Mouse (Mus musculus) midbrain, postnatal 0 days (tissue): Measurements from ENCODE around the gene Scin. TPM values are rescaled to one million over a fixed set of nuclear protein-coding genes. Genes with fewer than 3 reads are reported as not detected.

Experiments used
- ATAC-seq: fragments of 200-750 bp; cut with Nextera tagmentation; 2 replicates; pipeline ENCODE4 v1.8.0; 2017; ENCODE audit warnings: moderate number of reproducible peaks, mild to moderate bottlenecking, moderate TSS enrichment, moderate library complexity; ENCODE audit not compliant: low FRiP score
- DNase-seq: peaks from one replicate; pipeline ENCODE4 v3.0.0-alpha.2; 2015; ENCODE audit warnings: low spot score
- H3K27ac ChIP-seq: fragments of 300-500 bp; sonication (generic); 2 replicates; pipeline ENCODE4 v1.5.1; 2014; ENCODE audit warnings: low read depth, mild to moderate bottlenecking, low read length, mixed read lengths
- H3K27me3 ChIP-seq: fragments of 300-500 bp; sonication (generic); 2 replicates; pipeline ENCODE4 v1.6.1; 2014; ENCODE audit warnings: low read length, control low read depth, mixed read lengths; ENCODE audit not compliant: insufficient read depth
- H3K36me3 ChIP-seq: fragments of 300-500 bp; sonication (generic); 2 replicates; pipeline ENCODE4 v1.6.1; 2014; ENCODE audit warnings: low read length, control low read depth, mixed read lengths; ENCODE audit not compliant: insufficient read depth
- H3K4me1 ChIP-seq: fragments of 300-500 bp; sonication (generic); 2 replicates; pipeline ENCODE4 v1.6.1; 2014; ENCODE audit warnings: mild to moderate bottlenecking, control low read depth, antibody characterized with exemption, low read length, mixed read lengths; ENCODE audit not compliant: insufficient read depth
- H3K4me2 ChIP-seq: fragments of 300-500 bp; sonication (generic); 2 replicates; pipeline ENCODE4 v1.6.1; 2014; ENCODE audit warnings: low read depth, mild to moderate bottlenecking, low read length, mixed read lengths; ENCODE audit not compliant: poor library complexity, severe bottlenecking
- H3K4me3 ChIP-seq: fragments of 300-500 bp; sonication (generic); 2 replicates; pipeline ENCODE4 v1.5.1; 2014; ENCODE audit warnings: low read depth, mild to moderate bottlenecking, low read length, moderate library complexity
- H3K9ac ChIP-seq: fragments of 300-500 bp; sonication (generic); replicated peaks from 2 replicates; pipeline ENCODE4 v1.6.1; 2014; ENCODE audit warnings: mild to moderate bottlenecking, low read length, moderate library complexity, mixed read lengths; ENCODE audit not compliant: poor library complexity, severe bottlenecking
- H3K9me3 ChIP-seq: fragments of 300-500 bp; sonication (generic); 2 replicates; pipeline ENCODE4 v1.6.1; 2016; ENCODE audit warnings: low read length, control low read depth
- CTCF ChIP-seq: IDR thresholded peaks from 2 replicates; pipeline ENCODE4 v1.5.1; 2016; ENCODE audit warnings: antibody characterized with exemption, mild to moderate bottlenecking
- whole genome bisulfite sequencing: fragments of 180-500 bp; shearing (Covaris S2); extraction: QIAGEN DNeasy Blood & Tissue Kit; methylation state at CpG from one replicate; pipeline ENCODE4 v1.1.7; 2014; 5-methylcytosine and 5-hydroxymethylcytosine counted together
- polyA plus RNA-seq: library from polyadenylated mRNA; unstranded; fragments of >200 nt; fragmentation: Nextera tagmentation; extraction: Ambion mirVana; gene quantifications from 2 replicates; pipeline ENCODE4 v1.2.1, GENCODE M21; 2015
- total RNA-seq: library from RNA; depleted of rRNA; stranded (reverse); fragments of >200 nt; gene quantifications from 2 replicates; pipeline ENCODE4 v1.2.3, GENCODE M21; 2014

The Scin gene
- total and polyA plus RNA-seq, 2 experiments from 2014 or later, result 0.09 to 0.44 TPM

DNA sequence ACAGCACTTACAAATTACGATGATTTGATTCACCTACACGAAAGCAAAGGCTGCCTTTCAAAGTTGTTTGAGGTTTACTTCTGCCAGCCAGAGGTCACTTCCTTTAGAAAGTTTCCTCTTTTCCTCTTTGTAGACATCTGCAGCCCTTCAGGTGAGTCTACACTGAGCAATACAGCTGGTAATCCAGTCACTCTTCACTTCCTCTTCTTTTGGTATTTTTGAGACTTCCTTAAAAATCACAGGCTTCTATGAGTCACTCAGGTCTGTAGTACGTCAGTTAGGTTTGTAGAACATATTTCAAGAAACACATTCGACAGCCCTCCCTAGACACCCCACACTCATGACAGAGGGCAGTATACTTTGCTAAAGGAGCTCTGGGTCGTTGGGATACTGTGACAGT, 6.7 kb upstream of the Scin start:
- Histone ChIP-seq H3K4me3 (no peak overlapping the region), H3K27ac (no peak overlapping the region), H3K27me3 (no peaks in the 10 kb centered on the region), H3K4me1 (no peaks in the 10 kb centered on the region), H3K9me3 (no peaks in the 10 kb centered on the region), H3K4me2 (no peak overlapping the region), H3K36me3 (no peaks in the 10 kb centered on the region), H3K9ac (no peak overlapping the region)
- DNase-seq (no peak), ATAC-seq (no peak)
- 85% methylated on average over 5 of the region's 5 CpGs for WGBS
- TF ChIP-seq CTCF, result no peak

DNA sequence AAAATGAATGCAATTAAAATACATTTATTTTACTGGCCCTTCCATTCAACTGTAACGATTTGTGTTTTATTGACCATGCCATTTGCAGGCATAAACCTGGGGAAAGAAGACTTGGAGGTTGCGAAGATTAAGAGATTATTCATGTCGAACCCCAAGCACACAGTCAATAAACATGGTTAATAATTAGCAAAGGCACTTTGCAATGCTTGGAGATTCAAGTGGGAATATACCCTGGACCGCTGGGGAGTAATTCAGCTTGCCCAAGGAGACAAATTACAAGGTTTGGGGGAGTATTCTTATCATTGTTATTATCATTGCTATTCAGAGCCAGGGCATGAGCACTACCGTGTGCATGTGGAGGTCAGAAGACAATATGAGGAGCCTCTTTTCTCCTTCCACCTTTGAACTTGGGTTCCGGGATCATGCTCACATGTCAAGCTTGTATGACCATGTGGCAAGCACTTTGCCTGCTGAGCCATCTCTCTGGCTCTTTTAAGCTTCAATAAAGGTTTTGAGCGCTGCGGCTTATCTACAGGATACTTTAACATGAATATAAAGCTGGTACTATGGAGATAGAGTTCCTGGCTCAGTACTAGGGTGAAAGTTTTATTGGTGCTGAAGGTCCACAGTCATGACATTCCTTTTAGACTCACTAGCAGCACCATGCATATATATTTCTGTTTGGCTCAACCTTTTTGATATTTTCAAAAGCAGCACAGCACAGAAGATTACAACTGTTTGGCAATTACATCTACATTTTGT, 5.6 kb upstream of the Scin start:
- Histone ChIP-seq H3K4me1 (no peaks in the 10 kb centered on the region), H3K9me3 (no peaks in the 10 kb centered on the region), H3K4me2 (no peak overlapping the region), H3K4me3 (no peak overlapping the region), H3K27me3 (no peaks in the 10 kb centered on the region), H3K27ac (no peak overlapping the region), H3K9ac (no peak overlapping the region), H3K36me3 (no peaks in the 10 kb centered on the region)
- WGBS, result 87% methylated on average over 8 of the region's 8 CpGs
- ATAC-seq, result no peak
- no peak for TF ChIP-seq CTCF
- no peak for DNase-seq

DNA sequence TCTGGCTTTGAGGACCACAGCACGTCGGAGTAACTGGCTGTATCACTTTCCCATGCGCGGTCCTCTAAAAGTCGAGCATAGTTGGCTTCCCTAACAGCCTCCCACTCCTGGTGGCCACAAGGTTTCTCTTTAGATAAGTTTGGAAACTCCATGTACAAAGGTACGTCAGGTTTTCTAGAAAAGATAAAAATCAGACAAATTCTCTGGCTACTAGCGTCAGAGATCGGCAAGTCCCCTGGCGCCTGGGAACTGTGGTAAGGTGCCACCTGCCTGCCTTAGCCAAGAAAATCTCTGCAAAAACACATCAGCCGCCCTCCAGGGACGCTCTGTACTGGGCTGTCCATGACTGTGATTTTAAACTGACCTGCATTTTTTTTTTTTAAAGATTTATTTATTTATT, 501 bp upstream of the Scin start:
- Histone ChIP-seq H3K4me2 (peak overlapping the region; percentile 90; the same call in 1 of the 2 replicates), H3K9me3 (no peaks in the 10 kb centered on the region), H3K27me3 (0 out of 2 replicates have a peak, but pooled peaks cover 6% of the 10 kb centered on the region), H3K4me3 (peak overlapping the region; percentile 43; the same call in 1 of the 2 replicates), H3K9ac (no peak overlapping the region), H3K4me1 (peaks cover 4% of the 10 kb centered on the region; the same call in 1 of the 2 replicates), H3K36me3 (no peaks in the 10 kb centered on the region), H3K27ac (no peak overlapping the region)
- ATAC-seq (no peak), DNase-seq (no peak)
- no peak for TF ChIP-seq CTCF
- 51% methylated on average over 11 of the region's 11 CpGs for WGBS

DNA sequence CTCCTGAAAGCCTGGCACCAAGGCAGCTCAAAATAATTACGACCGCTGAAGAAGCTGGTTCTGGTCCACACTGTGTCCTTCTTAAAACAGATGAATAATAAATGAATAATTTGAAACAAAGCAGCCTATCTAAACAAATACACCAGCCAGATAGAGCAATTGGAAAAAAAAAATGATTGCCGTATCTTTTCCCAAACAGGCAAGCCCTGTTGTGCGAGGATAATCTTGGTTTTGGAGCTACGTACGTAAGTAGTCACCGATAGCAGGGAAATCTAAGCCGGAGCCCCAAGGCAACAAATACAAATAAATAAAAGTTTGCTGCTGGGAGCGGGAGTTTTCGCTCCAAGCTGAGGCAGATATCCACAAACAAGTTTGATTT, 845 bp downstream of the Scin start:
- no peak for TF ChIP-seq CTCF
- DNase-seq (no peak), ATAC-seq (no peak)

DNA sequence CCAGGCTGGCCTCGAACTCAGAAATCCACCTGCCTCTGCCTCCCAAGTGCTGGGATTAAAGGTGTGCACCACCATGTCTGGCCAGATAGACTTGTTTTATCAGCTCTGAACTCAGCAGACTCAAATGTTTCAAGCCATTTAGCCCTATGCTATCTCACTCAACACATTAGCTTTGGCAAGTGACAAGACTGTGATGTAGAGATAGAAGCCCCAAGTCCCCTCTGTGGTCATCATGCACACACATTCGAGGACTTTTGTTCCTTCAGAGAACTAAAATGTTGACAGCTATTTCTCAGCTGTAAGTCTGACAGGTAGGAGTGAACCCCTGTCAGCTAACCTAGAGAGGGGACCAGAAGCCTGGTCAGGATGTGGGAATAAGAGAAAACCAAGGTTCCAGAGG, 15.2 kb downstream of the Scin start:
- ATAC-seq (no peak), DNase-seq (no peak)
- no peak overlapping the region for H3K4me2 ChIP-seq
- no peaks in the 10 kb centered on the region for H3K9me3 ChIP-seq
- no peak overlapping the region for H3K27ac ChIP-seq
- no peaks in the 10 kb centered on the region for H3K4me1 ChIP-seq
- no peak overlapping the region for H3K4me3 ChIP-seq
- TF ChIP-seq CTCF, result no peak
- no peak overlapping the region for H3K9ac ChIP-seq
- no peaks in the 10 kb centered on the region for H3K36me3 ChIP-seq
- WGBS, result 86% methylated on average over 2 of the region's 2 CpGs
- no peaks in the 10 kb centered on the region for H3K27me3 ChIP-seq

More for the DNA sequence above, 845 bp downstream of the Scin start:
- Histone ChIP-seq H3K4me3 (peak overlapping the region; percentile 43), H3K36me3 (no peaks in the 10 kb centered on the region), H3K27me3 (0 out of 2 replicates have a peak, but pooled peaks cover 6% of the 10 kb centered on the region), H3K9ac (no peak overlapping the region; the same call in 1 of the 2 replicates), H3K4me1 (peaks cover 4% of the 10 kb centered on the region; the same call in 1 of the 2 replicates), H3K27ac (no peak overlapping the region), H3K9me3 (no peaks in the 10 kb centered on the region), H3K4me2 (peak overlapping the region; percentile 90)
- whole genome bisulfite sequencing, result 8% methylated on average over 10 of the region's 10 CpGs

DNA sequence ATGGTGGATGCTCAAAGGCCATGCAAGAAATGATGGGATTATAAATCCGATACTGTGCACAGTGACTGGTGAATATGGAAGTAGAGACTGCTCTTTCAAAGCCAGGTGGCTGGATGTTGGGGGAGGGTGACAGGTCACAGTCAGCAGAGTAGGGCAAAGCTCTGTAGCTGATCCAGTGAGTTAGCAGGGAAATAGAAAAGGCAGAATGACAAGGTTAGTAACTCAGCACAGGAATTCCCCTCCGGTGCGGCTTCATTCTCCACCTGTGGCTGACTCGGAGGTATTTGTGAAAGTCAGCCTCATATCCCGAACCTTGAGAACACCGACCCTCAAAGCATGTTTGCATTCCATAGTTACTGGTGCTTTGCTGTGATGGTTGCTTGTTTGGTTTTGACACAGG, 17.0 kb downstream of the Scin start:
- TF ChIP-seq CTCF, result no peak
- 89% methylated on average over 6 of the region's 6 CpGs for WGBS
- no peak overlapping the region for H3K4me3 ChIP-seq
- H3K4me1 ChIP-seq, result no peaks in the 10 kb centered on the region
- no peak overlapping the region for H3K4me2 ChIP-seq
- ATAC-seq (no peak), DNase-seq (no peak)
- no peaks in the 10 kb centered on the region for H3K9me3 ChIP-seq
- H3K27ac ChIP-seq, result no peak overlapping the region
- no peaks in the 10 kb centered on the region for H3K27me3 ChIP-seq
- no peaks in the 10 kb centered on the region for H3K36me3 ChIP-seq
- H3K9ac ChIP-seq, result no peak overlapping the region
